Mouse (Mus musculus): ENCODE data around the gene Tmem255b.

GRCm38 (mm10) chr8:13481089-13481554 is 46.1 kb downstream of the Tmem255b start:
- TF ChIP-seq CTCF (IDR thresholded peaks at IDR 0.05; ENCODE audit: extremely low read depth, insufficient read depth, low read length), result no peak
- TF ChIP-seq POLR2A (IDR thresholded peaks at IDR 0.05; ENCODE audit: extremely low read depth, insufficient read depth, low read length), result no peak
